Mouse (Mus musculus) yolk sac, embryonic 10.5 days (tissue): ENCODE results near the gene Gm7879.

Source experiments
- DNase-seq: peaks from one replicate; pipeline ENCODE4 v3.0.0-alpha.2; 2017; ENCODE audit warnings: low spot score

The Gm7879 gene

DNA sequence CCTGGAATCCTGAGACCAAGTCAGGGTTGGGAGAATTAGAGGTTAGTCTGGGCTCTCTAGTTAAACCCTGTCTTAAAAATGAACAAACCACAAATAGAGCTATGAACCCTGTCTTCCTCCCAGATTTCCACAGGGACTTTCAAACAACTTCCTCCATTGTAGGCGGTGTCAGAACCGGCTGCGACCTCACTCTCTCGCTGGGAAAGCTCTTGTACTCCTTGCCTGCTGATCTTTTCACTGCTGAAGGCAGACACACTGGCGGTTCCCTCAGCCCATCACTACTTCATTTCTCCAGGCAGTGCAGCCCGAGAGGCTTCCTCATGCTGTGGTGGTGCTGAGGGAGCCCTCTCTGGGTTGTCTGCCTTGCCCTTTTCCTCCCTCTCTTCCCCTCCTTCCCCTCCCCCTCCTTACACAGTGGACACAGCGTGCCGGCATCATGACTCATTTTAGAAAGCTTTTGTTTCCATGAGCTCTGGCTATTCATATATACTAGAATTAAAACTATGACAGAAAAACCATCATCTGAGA, 35.9 kb downstream of the Gm7879 start:
- DNase-seq, result peak; percentile 20

GRCm38 (mm10) chr5:43953241-43953640, 40.3 kb downstream of the Gm7879 start:
- DNase-seq, result no peak

GRCm38 (mm10) chr5:43959884-43960440, 47.0 kb downstream of the Gm7879 start:
- DNase-seq, result no peak

DNA sequence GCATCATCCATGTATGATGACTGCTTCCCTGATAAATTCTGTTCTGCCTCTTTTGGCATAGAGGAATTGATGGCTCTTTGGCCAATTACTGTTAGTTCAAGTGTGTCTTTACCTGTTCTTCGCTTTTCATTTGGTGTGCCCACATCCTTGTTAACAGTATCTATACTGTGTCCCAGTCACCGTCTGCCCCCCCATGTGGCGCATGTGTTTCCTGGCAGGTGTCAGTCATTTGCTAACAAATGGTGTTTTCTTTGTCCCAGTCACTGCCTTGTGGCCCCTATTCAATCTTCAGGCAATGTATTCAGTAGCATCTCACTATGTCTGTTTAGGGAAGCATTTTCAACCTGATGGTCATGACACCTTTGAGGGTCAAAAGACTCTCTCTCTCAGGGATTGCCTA, 48.1 kb downstream of the Gm7879 start:
- no peak for DNase-seq
